Mouse (Mus musculus) liver, embryonic 11.5 days (tissue): Measurements from ENCODE around the gene Tigd3. TPM values are rescaled to one million over a fixed set of nuclear protein-coding genes. Genes with fewer than 3 reads are reported as not detected.
A peak's percentile ranks its signal among the peaks of the same experiment; 100 is the strongest.

Experiments used
- ATAC-seq: fragments of 200-750 bp; cut with Nextera tagmentation; replicated peaks from 2 replicates; pipeline ENCODE4 v1.8.0; 2017; ENCODE audit warnings: moderate number of reproducible peaks, mild to moderate bottlenecking, moderate TSS enrichment, moderate library complexity; ENCODE audit not compliant: low FRiP score
- DNase-seq: peaks from one replicate; pipeline ENCODE4 v3.0.0-alpha.2; 2017; ENCODE audit warnings: low spot score
- H3K27ac ChIP-seq: fragments of 300-500 bp; sonication (generic); 2 replicates; pipeline ENCODE4 v1.5.1; 2014; ENCODE audit warnings: mild to moderate bottlenecking, low read depth, low read length, control low read depth
- H3K27me3 ChIP-seq: fragments of 300-500 bp; sonication (generic); replicated peaks from 2 replicates; pipeline ENCODE4 v1.6.1; 2014; ENCODE audit warnings: low read length, mixed read lengths; ENCODE audit not compliant: control insufficient read depth, insufficient read depth
- H3K36me3 ChIP-seq: fragments of 300-500 bp; sonication (generic); 2 replicates; pipeline ENCODE4 v1.6.1; 2014; ENCODE audit warnings: mild to moderate bottlenecking, low read length, moderate library complexity, mixed read lengths; ENCODE audit not compliant: control insufficient read depth, insufficient read depth
- H3K4me1 ChIP-seq: fragments of 300-500 bp; sonication (generic); replicated peaks from 2 replicates; pipeline ENCODE4 v1.6.1; 2014; ENCODE audit warnings: low read length, mixed read lengths; ENCODE audit not compliant: control insufficient read depth, insufficient read depth
- H3K4me2 ChIP-seq: fragments of 300-500 bp; sonication (generic); 2 replicates; pipeline ENCODE4 v1.6.1; 2014; ENCODE audit warnings: mild to moderate bottlenecking, control low read depth, moderate library complexity
- H3K4me3 ChIP-seq: fragments of 300-500 bp; sonication (generic); 2 replicates; pipeline ENCODE4 v1.5.1; 2014; ENCODE audit warnings: low read depth, low read length, control low read depth
- H3K9ac ChIP-seq: fragments of 300-500 bp; sonication (generic); 2 replicates; pipeline ENCODE4 v1.6.1; 2014; ENCODE audit warnings: low read depth, low read length, control low read depth
- H3K9me3 ChIP-seq: fragments of 300-500 bp; sonication (generic); 2 replicates; pipeline ENCODE4 v1.6.1; 2016; ENCODE audit warnings: low read length, inconsistent platforms, mixed read lengths; ENCODE audit not compliant: control insufficient read depth
- WGBS: fragments of 180-500 bp; shearing (Covaris S2); extraction: QIAGEN DNeasy Blood & Tissue Kit; methylation state at CpG from one replicate; pipeline ENCODE4 v1.1.7; 2014; 5-methylcytosine and 5-hydroxymethylcytosine counted together
- polyA plus RNA-seq: library from polyadenylated mRNA; unstranded; fragments of >200 nt; fragmentation: Nextera tagmentation; extraction: Ambion mirVana; gene quantifications from 2 replicates; pipeline ENCODE4 v1.2.1, GENCODE M21; 2014

Tigd3 gene
- polyA plus RNA-seq, 1 experiment from 2014 or later = 3.9 TPM

DNA sequence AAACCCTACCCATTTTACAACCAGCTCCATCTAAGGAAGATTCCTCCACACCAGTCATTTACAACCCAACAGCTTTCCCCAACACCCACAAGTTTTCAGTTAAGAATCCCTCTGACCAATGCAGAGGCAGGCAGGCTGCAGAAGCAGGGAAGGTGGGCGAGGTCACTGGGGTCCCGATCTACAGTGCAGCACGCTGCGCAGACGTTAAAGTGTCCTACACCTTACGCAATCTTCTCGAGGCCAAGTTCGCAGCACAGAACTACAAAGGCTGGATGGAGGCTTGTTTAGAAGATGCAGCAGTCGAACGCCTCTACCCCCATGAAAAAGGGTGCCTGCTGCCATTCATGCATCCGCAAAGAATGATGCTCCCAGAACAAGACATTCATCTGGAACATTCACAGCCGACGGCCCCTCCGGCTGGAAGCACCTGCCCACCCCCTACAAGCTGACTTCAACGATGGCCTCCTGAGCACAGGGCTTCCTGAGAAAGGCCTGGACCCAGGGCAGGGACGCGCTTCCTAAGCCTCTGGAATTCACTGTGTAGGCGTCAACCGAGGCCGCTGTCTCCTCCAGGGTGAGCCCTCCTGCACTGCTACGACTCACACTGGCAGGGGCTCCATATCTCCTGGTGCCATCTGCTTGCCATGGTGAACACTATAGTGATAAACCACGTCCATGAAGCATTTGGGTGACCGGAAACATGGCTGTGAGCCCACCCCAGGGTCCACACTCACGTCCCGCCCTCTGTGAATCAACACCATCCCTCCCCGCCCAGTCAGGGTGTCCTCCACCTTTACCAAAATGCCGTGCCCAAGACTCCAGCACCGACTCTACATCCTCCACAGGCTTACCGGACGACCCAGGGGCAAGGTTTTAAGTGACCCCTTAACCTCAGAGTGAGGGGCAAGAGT, 49.9 kb downstream of the Tigd3 start:
- 52% methylated on average over 30 of the region's 30 CpGs for WGBS
- peak overlapping the region; percentile 65 for H3K9ac ChIP-seq

DNA sequence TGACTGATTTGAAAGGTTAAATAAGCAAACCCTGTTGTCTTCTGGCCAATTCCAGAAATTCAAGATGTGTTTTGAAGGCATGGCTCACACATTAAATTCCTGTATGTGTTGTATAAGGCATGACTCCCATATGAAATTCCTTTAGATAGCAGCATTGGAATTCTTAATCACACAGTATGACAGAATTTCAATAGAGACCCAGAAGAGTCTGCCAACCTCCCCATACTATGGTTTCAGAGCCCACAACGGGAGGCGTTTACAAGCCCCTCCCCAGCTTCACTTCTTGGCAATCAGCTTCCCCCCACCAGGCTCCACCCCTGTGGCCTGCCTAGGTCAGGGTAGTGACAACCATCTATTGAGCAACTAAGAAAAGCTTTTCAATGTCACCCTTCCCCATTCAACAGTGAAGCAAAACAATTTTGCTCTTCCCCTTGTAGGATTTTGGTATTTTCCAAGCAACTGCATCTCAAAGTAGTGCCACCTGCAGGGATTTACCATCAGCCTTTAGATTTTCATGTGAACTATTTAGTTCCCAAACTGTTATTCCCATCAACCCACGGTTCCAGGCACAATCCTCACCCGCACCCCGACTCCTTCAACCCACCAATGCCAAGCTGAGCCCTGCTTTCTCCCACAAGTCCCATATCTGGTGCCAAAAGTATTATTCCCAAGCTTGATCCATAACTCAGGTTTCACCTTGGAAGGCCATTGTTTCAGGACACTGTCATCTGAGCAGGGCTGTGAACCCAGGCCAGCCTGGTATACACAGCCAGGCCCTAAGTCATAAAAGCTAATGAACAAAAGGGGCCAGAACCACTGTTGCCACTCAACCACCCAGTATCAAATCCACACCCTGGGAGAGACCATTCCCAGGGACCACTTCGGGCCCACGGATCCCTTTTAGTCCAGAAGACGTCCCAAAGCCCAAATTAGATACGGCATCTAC, 50.9 kb downstream of the Tigd3 start:
- DNase-seq = no peak
- no peaks in the 10 kb centered on the region for H3K27me3 ChIP-seq
- H3K27ac ChIP-seq = peak overlapping the region; percentile 98
- no peaks in the 10 kb centered on the region for H3K9me3 ChIP-seq
- H3K4me2 ChIP-seq = peak overlapping the region; percentile 78
- H3K36me3 ChIP-seq = no peaks in the 10 kb centered on the region
- ATAC-seq = no peak
- peak overlapping the region; percentile 65 for H3K9ac ChIP-seq
- H3K4me3 ChIP-seq = peak overlapping the region; percentile 46
- peaks cover 62% of the 10 kb centered on the region for H3K4me1 ChIP-seq
- WGBS = 54% methylated on average over 9 of the region's 9 CpGs

More for the DNA sequence above, 49.9 kb downstream of the Tigd3 start:
- Histone ChIP-seq H3K4me1 (peaks cover 72% of the 10 kb centered on the region), H3K4me3 (peak overlapping the region; percentile 46), H3K27me3 (no peaks in the 10 kb centered on the region), H3K9me3 (no peaks in the 10 kb centered on the region), H3K36me3 (no peaks in the 10 kb centered on the region), H3K4me2 (peak overlapping the region; percentile 78), H3K27ac (peak overlapping the region; percentile 98)
- ATAC-seq = peak; percentile 27; the same call in 1 of the 2 replicates
- DNase-seq = no peak

DNA sequence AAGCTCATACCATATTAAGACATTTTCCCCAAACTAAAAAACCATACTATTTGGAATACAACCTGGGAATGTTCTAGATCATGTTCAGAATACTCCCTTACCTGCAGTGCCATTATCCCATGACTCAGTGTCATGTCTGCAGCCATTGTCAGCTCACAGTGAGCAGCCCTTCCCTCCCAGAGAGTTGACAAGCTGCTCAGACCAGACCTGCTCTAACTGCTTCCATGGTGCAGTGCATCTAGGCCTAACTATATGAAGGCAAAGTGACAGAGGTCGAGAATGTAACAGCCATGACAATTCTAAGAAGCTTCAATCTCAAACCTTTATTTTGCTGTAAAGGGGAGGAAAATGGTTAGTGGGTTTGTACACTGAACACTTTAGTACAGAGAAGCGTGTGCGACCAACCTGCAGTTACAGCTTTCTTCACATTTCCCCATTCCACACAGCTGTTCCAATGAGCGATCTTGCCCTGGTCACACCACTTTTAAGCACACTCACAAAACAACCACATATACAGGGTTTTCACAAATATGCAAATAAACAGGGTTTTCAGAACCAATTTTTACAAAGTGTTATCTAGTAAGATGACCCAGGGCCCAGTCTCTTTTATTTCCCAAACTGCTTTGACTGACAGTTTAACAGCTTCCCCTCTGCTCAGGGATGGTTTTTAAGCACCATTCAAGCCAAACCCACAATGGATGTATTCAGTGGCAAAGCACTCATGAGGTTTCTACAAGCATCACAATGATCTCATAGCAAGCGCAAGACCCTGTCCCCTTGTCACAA, 51.8 kb downstream of the Tigd3 start:
- 67% methylated on average over 5 of the region's 5 CpGs for WGBS
- Histone ChIP-seq H3K4me3 (peak overlapping the region; percentile 46; the same call in 1 of the 2 replicates), H3K27me3 (no peaks in the 10 kb centered on the region)

DNA sequence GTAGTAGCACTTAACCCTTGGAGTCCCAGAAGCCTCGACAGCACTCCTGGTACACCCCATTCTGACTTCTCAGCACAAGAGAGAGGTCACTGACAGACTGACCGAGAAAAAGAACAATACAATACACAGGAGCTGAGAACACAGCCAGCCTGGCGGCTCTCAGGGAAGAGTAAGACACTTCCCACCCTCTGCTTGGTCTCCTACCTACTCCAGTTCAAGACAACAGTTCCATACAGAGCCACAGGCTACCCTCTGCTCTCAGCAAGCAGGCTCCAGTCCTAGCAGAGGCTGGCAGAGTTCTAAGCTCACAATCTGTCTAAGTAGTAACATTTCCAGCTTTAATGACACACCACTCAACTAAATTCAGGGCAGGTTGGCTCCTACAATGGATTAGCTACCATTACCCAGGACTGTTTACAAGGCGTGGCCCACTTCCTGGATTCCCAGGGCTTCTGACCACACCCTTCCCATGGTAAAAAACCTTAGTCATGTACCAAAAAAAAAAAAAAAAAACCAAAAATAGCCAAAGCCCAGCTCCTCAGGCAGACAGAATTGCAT, 52.5 kb downstream of the Tigd3 start:
- Histone ChIP-seq H3K9me3 (no peaks in the 10 kb centered on the region), H3K9ac (peak overlapping the region; percentile 56), H3K4me1 (peaks cover 46% of the 10 kb centered on the region), H3K27me3 (no peaks in the 10 kb centered on the region), H3K36me3 (no peaks in the 10 kb centered on the region), H3K27ac (peak overlapping the region; percentile 98), H3K4me2 (peak overlapping the region; percentile 78), H3K4me3 (0 out of 2 replicates have a peak overlapping the region, but pooled peaks have one; percentile 3)
- DNase-seq = no peak
- no peak for ATAC-seq
- WGBS = 44% methylated on average over 4 of the region's 4 CpGs

More for the DNA sequence above, 51.8 kb downstream of the Tigd3 start:
- Histone ChIP-seq H3K9me3 (no peaks in the 10 kb centered on the region), H3K4me2 (peak overlapping the region; percentile 78), H3K9ac (peak overlapping the region; percentile 65), H3K36me3 (no peaks in the 10 kb centered on the region), H3K4me1 (peaks cover 53% of the 10 kb centered on the region), H3K27ac (peak overlapping the region; percentile 98)
- DNase-seq (no peak), ATAC-seq (no peak)

Other genes starting within 250 kb of the Tigd3 start
- 32.3 and 34.8 TPM in 2 replicates for gene Sipa1, start 230.4 kb downstream of the Tigd3 start, polyA plus RNA-seq
- gene Map3k11, start 205.4 kb downstream of the Tigd3 start, polyA plus RNA-seq = 27.4 and 28.1 TPM in 2 replicates
- gene Pcnx3, start 205.2 kb downstream of the Tigd3 start, polyA plus RNA-seq = 22.5 and 25.0 TPM in 2 replicates
- gene Kcnk7, start 189.8 kb downstream of the Tigd3 start, polyA plus RNA-seq = 0.14 TPM in 1 of 2 replicates, not detected in the other
- gene Ehbp1l1, start 167.8 kb downstream of the Tigd3 start, polyA plus RNA-seq = 64.9 and 67.1 TPM in 2 replicates
- 47.5 and 49.8 TPM in 2 replicates for gene Fam89b, start 164.5 kb downstream of the Tigd3 start, polyA plus RNA-seq
- gene Ltbp3, start 153.2 kb downstream of the Tigd3 start, polyA plus RNA-seq = 4.1 and 4.6 TPM in 2 replicates
- 57.1 and 58.6 TPM in 2 replicates for gene Scyl1, start 122.7 kb downstream of the Tigd3 start, polyA plus RNA-seq
- 26.8 and 27.9 TPM in 2 replicates for gene Frmd8, start 18.9 kb downstream of the Tigd3 start, polyA plus RNA-seq
- 7.5 and 8.2 TPM in 2 replicates for gene Slc25a45, start 16.3 kb downstream of the Tigd3 start, polyA plus RNA-seq
- gene Dpf2, start 18.9 kb upstream of the Tigd3 start, polyA plus RNA-seq = 119 and 127 TPM in 2 replicates
- 5.1 TPM in 2 replicates for gene Cdc42ep2, start 30.7 kb upstream of the Tigd3 start, polyA plus RNA-seq
- gene Pola2, start 70.1 kb upstream of the Tigd3 start, polyA plus RNA-seq = 129 and 131 TPM in 2 replicates
- gene Slc22a20, start 92.0 kb upstream of the Tigd3 start, polyA plus RNA-seq = not detected in 2 replicates
- 25.2 and 25.8 TPM in 2 replicates for gene Capn1, start 121.7 kb upstream of the Tigd3 start, polyA plus RNA-seq
- 30.7 and 33.7 TPM in 2 replicates for gene Syvn1, start 152.4 kb upstream of the Tigd3 start, polyA plus RNA-seq
- gene Mrpl49, start 163.6 kb upstream of the Tigd3 start, polyA plus RNA-seq = 84.5 and 93.9 TPM in 2 replicates
- gene Fau, start 163.7 kb upstream of the Tigd3 start, polyA plus RNA-seq = 1,022 and 1,135 TPM in 2 replicates
- 38.7 and 42.3 TPM in 2 replicates for gene Znhit2, start 167.0 kb upstream of the Tigd3 start, polyA plus RNA-seq
- 28.6 and 30.8 TPM in 2 replicates for gene Tm7sf2, start 174.2 kb upstream of the Tigd3 start, polyA plus RNA-seq
- 54.8 and 57.1 TPM in 2 replicates for gene Vps51, start 183.1 kb upstream of the Tigd3 start, polyA plus RNA-seq
- gene Tmem262, start 185.9 kb upstream of the Tigd3 start, polyA plus RNA-seq = not detected in 2 replicates
- 0.75 and 2.2 TPM in 2 replicates for gene Gm28374, start 188.1 kb upstream of the Tigd3 start, polyA plus RNA-seq
- 50.4 and 52.3 TPM in 2 replicates for gene Zfpl1, start 190.8 kb upstream of the Tigd3 start, polyA plus RNA-seq
- 50.8 and 55.3 TPM in 2 replicates for gene Cdca5, start 190.8 kb upstream of the Tigd3 start, polyA plus RNA-seq
- 0.43 and 0.51 TPM in 2 replicates for gene AC131692.1, start 200.3 kb upstream of the Tigd3 start, polyA plus RNA-seq
- gene Naaladl1, start 211.6 kb upstream of the Tigd3 start, polyA plus RNA-seq = 2.0 and 2.4 TPM in 2 replicates
- 56.1 and 60.8 TPM in 2 replicates for gene Sac3d1, start 224.5 kb upstream of the Tigd3 start, polyA plus RNA-seq
- 34.6 and 35.1 TPM in 2 replicates for gene Snx15, start 234.2 kb upstream of the Tigd3 start, polyA plus RNA-seq
- 0.15 TPM in 1 of 2 replicates, not detected in the other for gene Batf2, start 246.8 kb upstream of the Tigd3 start, polyA plus RNA-seq
- 70.6 and 73.4 TPM in 2 replicates for gene Arl2, start 247.4 kb upstream of the Tigd3 start, polyA plus RNA-seq